Mouse (Mus musculus): Measurements from ENCODE around the gene Col23a1.

GRCm38 (mm10) chr11:51602253-51602652 lies 312.5 kb downstream of the Col23a1 start:
- no peak for TF ChIP-seq CTCF (IDR thresholded peaks at IDR 0.05; ENCODE audit: extremely low read depth, insufficient read depth, insufficient read length, insufficient replicate concordance)
- TF ChIP-seq POLR2A (IDR thresholded peaks at IDR 0.05; ENCODE audit: low read depth, low read length) = no peak
